Mouse (Mus musculus) gastrocnemius, adult 2 months (tissue): ENCODE data around the gene Mfap3l. TPM values are rescaled to one million over a fixed set of nuclear protein-coding genes. Genes with fewer than 3 reads are reported as not detected.

Experiments
- DNase-seq: peaks from one replicate; pipeline ENCODE4 v3.0.0; 2022
- H3K27ac ChIP-seq: fragments of 200-600 bp; 2 replicates; pipeline ENCODE4 v1.8.1; 2022; ENCODE audit warnings: mild to moderate bottlenecking
- H3K4me3 ChIP-seq: fragments of 200-600 bp; 2 replicates; pipeline ENCODE4 v1.8.1; 2022; ENCODE audit warnings: mild to moderate bottlenecking, moderate library complexity
- CTCF ChIP-seq: fragments of 200-600 bp; IDR thresholded peaks from 2 replicates; pipeline ENCODE4 v1.8.1; 2022; ENCODE audit warnings: antibody characterized with exemption, mild to moderate bottlenecking, moderate library complexity
- intact Hi-C: fragments of 180-260 bp; cut with DNase I; formaldehyde crosslinking; loops from one replicate; pipeline ENCODE4 v1.15.1; 2025
- total RNA-seq, 2 experiments: library from RNA; stranded (reverse); gene quantifications; 2 replicates each; pipeline ENCODE4 v1.2.3; 2021

Mfap3l gene
- total RNA-seq, 2 experiments from 2014 or later: 4.1 to 4.6 TPM

GRCm38 (mm10) chr8:60659721-60660120, 27.1 kb downstream of the Mfap3l start:
- no peak overlapping the region for H3K4me3 ChIP-seq
- no peak for DNase-seq
- intact Hi-C loops: no loop called here
- no peak for TF ChIP-seq CTCF
- no peak overlapping the region for H3K27ac ChIP-seq

DNA sequence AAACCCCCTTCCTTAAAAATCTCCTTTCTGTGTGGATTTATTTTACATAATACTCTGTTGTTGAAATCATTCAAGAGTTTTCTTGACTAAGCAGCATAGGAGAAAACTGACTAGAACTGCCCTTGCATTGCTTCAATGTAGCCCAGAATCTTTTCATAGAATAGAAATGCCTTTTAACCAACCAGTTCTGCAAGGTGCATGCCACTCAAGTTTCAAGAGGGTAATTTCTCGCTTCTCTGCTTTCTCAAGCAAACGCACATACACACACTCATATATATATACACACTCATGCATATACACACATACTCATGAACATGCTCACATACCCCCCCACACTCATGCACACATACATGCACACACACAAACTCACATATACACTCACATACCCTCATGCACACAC, 28.6 kb downstream of the Mfap3l start:
- DNase-seq: no peak
- H3K27ac ChIP-seq: no peak overlapping the region
- no peak overlapping the region for H3K4me3 ChIP-seq
- TF ChIP-seq CTCF: no peak
- intact Hi-C loops: no loop called here

- H3K27ac ChIP-seq: no peak overlapping the region
- intact Hi-C loops: no loop called here
- no peak overlapping the region for H3K4me3 ChIP-seq
- DNase-seq: no peak
- TF ChIP-seq CTCF: no peak
These were observed 30.9 kb downstream of the Mfap3l start for GRCm38 (mm10) chr8:60663552-60663951.

DNA sequence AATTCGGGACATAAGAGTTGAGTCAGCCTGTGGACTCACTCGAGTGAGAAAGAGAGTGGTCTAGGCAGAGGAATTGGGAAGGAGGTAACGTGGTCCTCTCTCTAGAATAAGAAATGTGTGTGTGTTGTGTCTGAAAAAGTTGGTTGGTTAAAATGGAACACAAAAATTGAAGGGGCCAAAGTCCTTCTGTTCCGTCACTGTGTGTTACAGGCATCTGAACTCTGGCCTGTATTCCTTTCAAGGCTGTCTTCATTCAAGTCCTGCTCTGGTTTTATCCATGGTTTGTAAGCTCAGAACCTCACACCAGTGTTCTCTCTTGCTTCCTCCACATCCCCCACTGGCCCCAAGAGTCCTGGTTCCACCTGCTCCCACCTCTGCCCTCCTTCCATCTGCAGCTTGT, 33.2 kb downstream of the Mfap3l start:
- intact Hi-C loops: no loop called here
- Histone ChIP-seq H3K4me3 (no peak overlapping the region), H3K27ac (no peak overlapping the region)
- TF ChIP-seq CTCF: no peak
- no peak for DNase-seq

DNA sequence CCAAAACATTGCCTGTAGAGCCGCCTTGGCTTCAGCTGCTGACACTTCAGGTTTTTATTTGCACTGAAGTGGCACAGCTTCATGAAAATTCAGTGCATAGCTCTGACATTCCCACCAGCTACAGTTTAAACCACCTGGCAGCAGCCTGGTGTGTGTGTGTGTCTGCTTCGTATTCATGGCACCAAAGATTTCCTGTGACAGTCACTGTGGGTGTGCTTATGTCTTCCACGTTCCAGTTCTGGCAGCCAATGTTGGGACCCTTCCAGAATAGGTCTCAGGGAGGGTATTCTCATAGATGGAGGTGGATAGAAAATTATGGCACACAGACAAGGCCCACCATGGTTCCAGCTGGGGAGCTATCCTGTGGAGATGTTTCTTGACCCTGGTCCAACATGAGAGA, 34.2 kb downstream of the Mfap3l start:
- H3K4me3 ChIP-seq: no peak overlapping the region
- no peak overlapping the region for H3K27ac ChIP-seq
- DNase-seq: no peak
- intact Hi-C loops: no loop called here
- TF ChIP-seq CTCF: no peak

DNA sequence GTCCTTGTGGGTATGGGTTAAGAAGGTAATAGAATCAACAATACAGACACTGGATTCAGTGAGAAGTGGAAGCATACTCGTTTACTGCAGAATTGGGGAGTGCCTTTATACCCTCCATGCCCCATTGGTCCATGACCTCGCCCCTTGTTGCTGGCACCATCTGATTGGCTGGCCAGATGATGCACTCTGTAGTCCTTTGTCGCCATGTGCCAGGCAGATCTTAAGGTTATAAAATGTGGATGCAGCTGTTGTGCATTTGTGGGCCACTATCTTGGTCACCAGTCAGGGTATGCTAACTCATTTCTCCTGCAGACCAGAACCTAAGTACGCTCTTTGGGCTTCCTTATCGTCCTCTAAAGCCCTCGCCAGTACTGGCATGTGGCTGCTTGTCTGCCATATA, 46.0 kb downstream of the Mfap3l start:
- Histone ChIP-seq H3K27ac (no peak overlapping the region), H3K4me3 (no peak overlapping the region)
- intact Hi-C loops: no loop called here
- DNase-seq: no peak
- TF ChIP-seq CTCF: no peak

- no peak for DNase-seq
- intact Hi-C loops: no loop called here
- Histone ChIP-seq H3K4me3 (no peak overlapping the region), H3K27ac (no peak overlapping the region)
- TF ChIP-seq CTCF: no peak
These were observed 49.2 kb downstream of the Mfap3l start for GRCm38 (mm10) chr8:60681811-60682210.

DNA sequence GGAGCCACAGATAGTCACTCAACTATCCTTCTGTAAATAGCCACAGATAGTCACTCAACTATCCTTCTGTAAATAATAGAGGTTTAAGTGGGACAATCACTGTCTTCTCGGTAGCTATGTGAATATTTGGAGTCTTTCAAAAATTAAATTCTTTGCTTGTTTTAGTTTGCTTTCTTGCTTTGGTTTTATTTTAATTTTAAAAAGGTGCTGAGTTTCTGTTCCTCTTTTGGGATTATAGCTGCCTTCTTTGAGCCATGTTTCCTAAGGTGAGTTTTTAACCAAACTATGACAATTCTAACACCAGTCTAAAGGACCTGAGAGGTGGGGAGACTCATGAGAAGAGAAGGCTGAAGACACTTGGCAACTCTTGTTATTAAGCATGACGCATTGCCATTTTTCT, 49.7 kb downstream of the Mfap3l start:
- TF ChIP-seq CTCF: no peak
- intact Hi-C loops: no loop called here
- DNase-seq: no peak
- Histone ChIP-seq H3K27ac (no peak overlapping the region), H3K4me3 (no peak overlapping the region)

GRCm38 (mm10) chr8:60711516-60712086, 79.0 kb downstream of the Mfap3l start:
- intact Hi-C loops: no loop called here
- TF ChIP-seq CTCF: no peak
- no peak overlapping the region for H3K27ac ChIP-seq
- H3K4me3 ChIP-seq: no peak overlapping the region
- no peak for DNase-seq

- no peak for TF ChIP-seq CTCF
- no peak for DNase-seq
- intact Hi-C loops: no loop called here
- Histone ChIP-seq H3K4me3 (no peak overlapping the region), H3K27ac (no peak overlapping the region)
These were observed 82.1 kb downstream of the Mfap3l start for GRCm38 (mm10) chr8:60714724-60715123.

- H3K4me3 ChIP-seq: no peak overlapping the region
- H3K27ac ChIP-seq: no peak overlapping the region
- intact Hi-C loops: no loop called here
- DNase-seq: no peak
- no peak for TF ChIP-seq CTCF
These were observed 86.1 kb downstream of the Mfap3l start for GRCm38 (mm10) chr8:60718692-60719091.

Other genes starting within 250 kb of the Mfap3l start
- gene Gm10283, start 129.6 kb upstream of the Mfap3l start, total RNA-seq: not detected
- not detected for gene Aadat, start 126.9 kb upstream of the Mfap3l start, total RNA-seq